Mouse (Mus musculus): ENCODE results near the gene Med27. TPM values are rescaled to one million over a fixed set of nuclear protein-coding genes. Genes with fewer than 3 reads are reported as not detected.
"Not testable (repeated sequence)": the region's sequence is repeated elsewhere in the genome, so short reads cannot be mapped to it uniquely, and the experiment has no call there.

The Med27 gene
- polyA plus RNA-seq, 1 experiment from 2014 or later: 53.7 TPM

DNA sequence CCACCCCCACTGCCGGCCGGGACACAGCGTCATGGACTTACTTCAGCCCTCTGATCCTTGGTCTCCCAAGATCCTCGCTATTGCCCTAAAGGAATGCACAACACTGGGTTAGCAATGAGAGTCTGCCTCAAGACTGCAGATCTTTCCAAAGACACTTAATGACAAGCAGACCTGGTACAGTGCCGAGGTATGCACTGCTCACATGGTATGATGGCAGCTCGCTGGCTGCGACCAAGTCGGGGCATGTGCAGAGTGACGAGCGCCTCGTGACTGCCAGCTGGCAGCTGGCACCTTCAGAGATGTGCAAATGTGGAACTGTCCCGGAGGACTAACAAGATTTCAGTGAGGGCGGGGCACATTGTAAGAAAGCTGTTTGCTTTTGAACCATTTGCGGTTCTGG, 179.6 kb downstream of the Med27 start:
- no peaks in the 10 kb centered on the region for H3K27me3 ChIP-seq
- H3K4me1 ChIP-seq: peaks cover 16% of the 10 kb centered on the region
- H3K9ac ChIP-seq: no peak overlapping the region
- no peaks in the 10 kb centered on the region for H3K36me3 ChIP-seq
- no peak overlapping the region for H3K4me2 ChIP-seq (replicated peaks)
- H3K4me3 ChIP-seq: no peak overlapping the region
- 57% methylated on average over 14 of the region's 14 CpGs for WGBS
- no peak overlapping the region for H3K27ac ChIP-seq
- no peak for ATAC-seq (ENCODE audit: insufficient number of reproducible peaks, insufficient read depth, low FRiP score, low TSS enrichment)
- no peaks in the 10 kb centered on the region for H3K9me3 ChIP-seq

DNA sequence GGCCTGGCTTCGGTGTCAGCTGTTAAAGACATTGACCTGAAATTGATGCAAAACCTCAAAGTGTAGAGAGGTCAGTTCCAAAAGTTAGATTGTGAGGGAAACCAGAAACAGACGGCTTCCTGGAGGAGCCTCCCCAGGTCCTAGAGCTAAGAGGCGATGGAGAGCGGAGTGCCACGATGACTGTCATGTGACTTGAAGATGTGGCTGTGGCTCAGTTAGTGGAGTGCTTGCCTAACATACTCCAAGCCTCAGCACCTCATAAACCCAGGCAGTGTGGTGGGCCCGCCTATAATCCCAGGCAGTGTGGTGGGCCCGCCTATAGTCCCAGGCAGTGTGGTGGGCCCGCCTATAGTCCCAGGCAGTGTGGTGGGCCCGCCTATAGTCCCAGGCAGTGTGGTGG, 180.9 kb downstream of the Med27 start:
- WGBS: 83% methylated on average over 6 of the region's 9 CpGs
- peaks cover 16% of the 10 kb centered on the region for H3K4me1 ChIP-seq
- H3K9me3 ChIP-seq; H3K27me3 ChIP-seq; H3K36me3 ChIP-seq; H3K9ac ChIP-seq; ATAC-seq (ENCODE audit: insufficient number of reproducible peaks, insufficient read depth, low FRiP score, low TSS enrichment); H3K4me3 ChIP-seq; H3K4me2 ChIP-seq (replicated peaks); H3K27ac ChIP-seq: not testable (repeated sequence)

DNA sequence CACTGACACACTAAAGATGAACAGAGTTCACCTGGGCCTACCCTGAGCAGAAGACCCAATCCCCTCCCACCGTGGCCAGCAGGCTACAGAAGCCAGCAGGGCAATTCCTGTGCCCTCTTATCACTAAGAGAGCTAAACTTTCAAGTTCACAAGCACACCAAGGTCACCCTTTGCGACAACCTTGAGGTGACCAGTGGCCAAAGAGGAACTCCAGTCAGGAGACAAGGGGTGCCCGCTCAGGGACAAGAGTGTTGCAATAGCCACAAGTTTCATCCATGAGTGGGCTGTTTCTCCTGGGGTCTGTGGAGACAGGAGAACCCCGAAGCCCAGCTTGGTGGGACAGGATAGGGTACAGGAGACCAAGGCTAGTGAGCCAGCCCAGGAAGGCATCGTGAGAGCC, 182.2 kb downstream of the Med27 start:
- H3K9me3 ChIP-seq: no peaks in the 10 kb centered on the region
- no peak overlapping the region for H3K4me2 ChIP-seq (replicated peaks)
- H3K27ac ChIP-seq: no peak overlapping the region
- no peak for ATAC-seq (ENCODE audit: insufficient number of reproducible peaks, insufficient read depth, low FRiP score, low TSS enrichment)
- H3K27me3 ChIP-seq: no peaks in the 10 kb centered on the region
- no peak overlapping the region for H3K4me3 ChIP-seq
- H3K36me3 ChIP-seq: no peaks in the 10 kb centered on the region
- peaks cover 16% of the 10 kb centered on the region for H3K4me1 ChIP-seq
- 88% methylated on average over 5 of the region's 5 CpGs for WGBS
- no peak overlapping the region for H3K9ac ChIP-seq

DNA sequence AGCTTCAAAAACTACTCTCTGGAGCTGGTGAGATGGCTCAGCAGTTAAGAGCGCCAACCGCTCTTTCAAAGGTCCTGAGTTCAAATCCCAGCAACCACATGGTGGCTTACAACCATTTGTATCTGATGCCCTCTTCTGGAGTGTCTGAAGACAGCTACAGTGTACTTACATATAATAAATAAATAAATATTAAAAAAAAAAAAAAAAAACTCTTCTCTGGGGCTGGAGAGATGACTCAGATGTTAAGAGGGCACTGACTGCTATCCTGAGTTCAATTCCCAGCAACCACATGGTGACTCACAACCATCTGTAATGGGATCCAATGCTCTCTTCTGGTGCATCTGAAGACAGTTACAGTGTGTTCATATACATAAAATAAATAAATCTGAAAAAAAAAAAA, 183.2 kb downstream of the Med27 start:
- H3K4me3 ChIP-seq; H3K9ac ChIP-seq; H3K9me3 ChIP-seq; H3K4me2 ChIP-seq (replicated peaks); H3K27ac ChIP-seq; H3K36me3 ChIP-seq; H3K27me3 ChIP-seq; ATAC-seq (ENCODE audit: insufficient number of reproducible peaks, insufficient read depth, low FRiP score, low TSS enrichment): not testable (repeated sequence)
- peaks cover 15% of the 10 kb centered on the region for H3K4me1 ChIP-seq
- 95% methylated on average over 2 of the region's 2 CpGs for WGBS

DNA sequence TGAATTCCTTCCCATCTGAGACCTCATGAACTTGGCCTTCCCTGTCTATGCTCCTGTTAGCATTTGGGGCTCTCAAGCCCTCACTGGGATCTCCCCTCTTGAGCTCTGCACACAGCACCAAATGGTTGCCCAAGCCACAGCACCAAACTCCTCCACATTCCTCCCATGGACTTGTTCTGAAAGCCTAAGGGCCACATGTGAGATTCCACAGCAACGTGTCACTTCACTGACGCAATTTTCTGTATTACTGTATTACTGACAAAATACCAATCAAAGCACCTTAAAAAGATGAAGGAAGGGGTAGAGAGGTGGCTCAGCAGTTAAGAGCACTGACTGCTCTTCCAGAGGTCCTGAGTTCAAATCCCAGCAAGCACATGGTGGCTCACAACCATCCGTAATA, 185.6 kb downstream of the Med27 start:
- Histone ChIP-seq H3K27me3 (no peaks in the 10 kb centered on the region), H3K4me1 (no peaks in the 10 kb centered on the region), H3K27ac (no peak overlapping the region), H3K4me2 (replicated peaks) (no peak overlapping the region), H3K4me3 (no peak overlapping the region), H3K9ac (no peak overlapping the region), H3K9me3 (no peaks in the 10 kb centered on the region), H3K36me3 (no peaks in the 10 kb centered on the region)
- no peak for ATAC-seq (ENCODE audit: insufficient number of reproducible peaks, insufficient read depth, low FRiP score, low TSS enrichment)
- WGBS: 93% methylated on average over 3 of the region's 3 CpGs

DNA sequence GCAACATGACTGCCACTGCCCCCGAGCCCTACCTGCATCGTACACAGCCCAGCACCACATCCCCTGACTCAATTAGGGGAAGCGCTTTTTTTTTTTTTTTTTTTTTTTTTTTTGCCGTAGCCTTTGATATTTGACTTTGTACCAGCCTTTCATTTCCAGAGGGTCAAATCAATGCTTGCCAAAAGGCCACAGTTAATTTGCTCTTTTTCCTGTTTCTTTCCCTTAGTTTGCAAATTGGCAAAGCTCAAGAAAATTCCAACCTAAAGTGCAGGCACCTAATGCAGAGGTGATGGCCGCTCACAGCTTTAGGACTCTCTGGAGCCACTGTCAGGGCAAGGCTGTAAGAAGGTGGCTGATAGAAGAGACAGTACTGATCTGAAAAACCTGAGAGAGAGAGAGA, 186.3 kb downstream of the Med27 start:
- H3K9ac ChIP-seq: no peak overlapping the region
- H3K27ac ChIP-seq: no peak overlapping the region
- H3K4me2 ChIP-seq (replicated peaks): no peak overlapping the region
- no peak overlapping the region for H3K4me3 ChIP-seq
- H3K4me1 ChIP-seq: no peaks in the 10 kb centered on the region
- H3K36me3 ChIP-seq: no peaks in the 10 kb centered on the region
- no peaks in the 10 kb centered on the region for H3K9me3 ChIP-seq
- no peak for ATAC-seq (ENCODE audit: insufficient number of reproducible peaks, insufficient read depth, low FRiP score, low TSS enrichment)
- no peaks in the 10 kb centered on the region for H3K27me3 ChIP-seq
- WGBS: 70% methylated on average over 5 of the region's 5 CpGs

DNA sequence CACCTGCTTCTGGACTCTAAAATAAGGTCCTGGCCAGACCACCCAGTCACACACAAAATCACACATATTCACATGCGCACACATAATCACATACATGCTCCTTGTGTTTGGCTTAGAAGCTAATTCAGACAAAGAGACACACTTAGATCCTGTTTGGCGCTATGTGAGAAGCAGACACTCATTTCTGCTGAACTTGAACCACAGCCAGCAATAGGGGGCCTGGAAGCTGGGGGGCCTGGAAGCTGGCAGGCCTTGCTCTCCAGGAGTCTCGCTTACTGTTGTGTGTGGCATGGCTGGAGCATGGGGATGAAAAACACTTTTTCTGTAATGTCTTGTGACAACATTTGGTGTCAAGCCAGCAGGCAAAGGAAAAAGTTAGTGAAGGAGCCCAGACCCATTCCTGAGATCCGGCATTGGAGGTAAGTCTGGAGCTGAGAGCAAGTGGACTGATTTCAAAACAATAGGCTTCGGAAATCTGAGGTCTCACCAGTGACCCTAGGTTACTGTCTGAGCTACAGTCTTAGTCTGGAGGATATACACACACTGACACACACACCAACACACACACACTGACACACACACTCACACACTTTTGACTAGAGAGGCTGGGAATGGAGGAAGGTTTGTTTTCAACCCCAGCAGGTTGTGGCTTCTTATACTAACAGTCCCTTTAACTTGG, 189.1 kb downstream of the Med27 start:
- Histone ChIP-seq H3K27me3 (no peaks in the 10 kb centered on the region), H3K4me2 (replicated peaks) (no peak overlapping the region), H3K4me3 (no peak overlapping the region), H3K9ac (no peak overlapping the region), H3K4me1 (no peaks in the 10 kb centered on the region), H3K36me3 (no peaks in the 10 kb centered on the region), H3K9me3 (no peaks in the 10 kb centered on the region), H3K27ac (peak overlapping the region; percentile 17; the same call in 1 of the 2 replicates)
- no peak for ATAC-seq (ENCODE audit: insufficient number of reproducible peaks, insufficient read depth, low FRiP score, low TSS enrichment)
- 77% methylated on average over 5 of the region's 5 CpGs for WGBS

DNA sequence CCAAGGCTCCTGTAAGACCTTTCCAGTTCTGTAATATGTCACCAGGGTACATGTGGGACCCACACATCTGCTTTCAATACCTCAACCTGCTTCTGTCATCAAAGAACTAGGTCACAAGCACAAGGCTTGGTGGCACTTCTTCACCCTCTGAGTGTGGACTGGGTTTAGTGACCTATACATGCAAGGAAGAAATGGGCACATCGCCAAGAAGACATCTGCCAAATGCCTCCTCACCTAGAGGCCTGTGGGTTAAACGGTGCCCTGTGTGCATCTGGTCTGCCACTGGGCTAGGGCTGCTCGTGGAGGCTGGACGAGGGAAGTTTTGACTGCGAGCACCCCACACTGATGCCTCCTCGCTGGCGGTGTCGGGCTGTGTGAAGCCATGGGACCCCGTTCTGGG, 189.9 kb downstream of the Med27 start:
- H3K9me3 ChIP-seq: no peaks in the 10 kb centered on the region
- H3K36me3 ChIP-seq: no peaks in the 10 kb centered on the region
- no peaks in the 10 kb centered on the region for H3K4me1 ChIP-seq
- no peak overlapping the region for H3K9ac ChIP-seq
- ATAC-seq (ENCODE audit: insufficient number of reproducible peaks, insufficient read depth, low FRiP score, low TSS enrichment): no peak
- 86% methylated on average over 9 of the region's 9 CpGs for WGBS
- no peaks in the 10 kb centered on the region for H3K27me3 ChIP-seq
- H3K27ac ChIP-seq: no peak overlapping the region
- no peak overlapping the region for H3K4me2 ChIP-seq (replicated peaks)
- H3K4me3 ChIP-seq: no peak overlapping the region

DNA sequence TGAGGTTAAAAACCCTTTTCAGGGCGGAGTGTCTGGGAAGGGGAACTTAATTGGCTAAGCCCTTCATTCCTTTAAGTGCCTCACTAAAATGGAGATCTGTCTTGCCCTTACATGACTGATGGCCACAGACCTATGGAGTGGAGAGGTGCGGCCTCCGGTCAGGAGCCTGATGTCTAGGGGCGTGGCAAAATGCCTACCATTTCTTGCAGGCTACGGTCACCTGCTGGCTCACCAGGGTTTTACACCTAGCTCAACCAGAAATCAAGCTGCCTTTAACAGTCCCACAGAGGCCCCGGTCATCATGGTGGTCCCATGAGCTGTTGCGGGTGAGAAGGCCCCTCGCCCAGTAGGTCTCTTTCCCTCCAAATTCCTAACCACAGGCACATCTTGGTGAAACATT, 190.7 kb downstream of the Med27 start:
- Histone ChIP-seq H3K4me1 (no peaks in the 10 kb centered on the region), H3K4me2 (replicated peaks) (no peak overlapping the region), H3K9me3 (no peaks in the 10 kb centered on the region), H3K4me3 (no peak overlapping the region), H3K27me3 (no peaks in the 10 kb centered on the region), H3K9ac (no peak overlapping the region), H3K36me3 (no peaks in the 10 kb centered on the region), H3K27ac (no peak overlapping the region)
- ATAC-seq (ENCODE audit: insufficient number of reproducible peaks, insufficient read depth, low FRiP score, low TSS enrichment): no peak
- WGBS: 83% methylated on average over 8 of the region's 8 CpGs

DNA sequence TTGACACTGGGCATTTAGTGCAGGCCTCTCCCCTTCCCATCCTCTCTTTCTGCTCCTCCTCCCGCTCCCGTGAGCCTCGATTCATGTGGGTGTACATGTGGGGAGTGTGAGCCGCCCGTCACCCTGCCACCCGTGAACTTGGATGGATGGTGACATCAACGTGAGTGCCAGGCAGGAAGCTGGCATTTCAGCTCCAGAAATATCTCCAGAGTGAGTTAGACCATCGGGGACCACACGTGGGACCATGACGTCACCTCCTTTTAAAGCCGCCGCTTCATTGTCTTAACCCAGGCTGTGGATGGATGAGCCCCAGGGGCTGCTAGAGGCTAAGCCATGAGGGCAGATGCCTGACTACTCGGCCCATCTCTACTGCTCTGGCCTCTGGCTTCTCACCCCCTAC, 195.4 kb downstream of the Med27 start:
- no peak overlapping the region for H3K27ac ChIP-seq
- H3K27me3 ChIP-seq: no peaks in the 10 kb centered on the region
- WGBS: 82% methylated on average over 13 of the region's 13 CpGs
- no peak overlapping the region for H3K4me2 ChIP-seq (replicated peaks)
- no peaks in the 10 kb centered on the region for H3K36me3 ChIP-seq
- H3K9me3 ChIP-seq: no peaks in the 10 kb centered on the region
- no peak for ATAC-seq (ENCODE audit: insufficient number of reproducible peaks, insufficient read depth, low FRiP score, low TSS enrichment)
- no peak overlapping the region for H3K4me3 ChIP-seq
- H3K4me1 ChIP-seq: 0 out of 2 replicates have a peak, but pooled peaks cover 3% of the 10 kb centered on the region
- H3K9ac ChIP-seq: no peak overlapping the region

DNA sequence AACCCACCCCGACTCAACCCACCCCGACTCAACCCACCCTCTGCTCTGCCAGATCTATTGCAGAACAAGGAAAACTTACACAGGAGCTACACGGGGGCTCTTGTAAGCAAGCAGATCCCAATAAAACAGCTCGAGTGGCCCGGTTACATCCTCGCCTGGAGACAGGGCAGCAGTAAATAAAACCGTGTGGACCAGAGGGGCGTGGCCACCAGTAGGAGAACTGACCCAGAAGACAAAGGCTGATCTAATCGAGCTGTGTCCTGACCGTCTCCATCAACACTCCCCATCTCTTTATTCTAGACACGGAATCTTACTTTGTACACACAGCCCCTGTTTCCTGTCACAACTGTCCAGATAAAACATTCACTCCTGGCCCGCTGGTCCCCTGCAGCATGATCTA, 200.0 kb downstream of the Med27 start:
- ATAC-seq (ENCODE audit: insufficient number of reproducible peaks, insufficient read depth, low FRiP score, low TSS enrichment): no peak
- peak overlapping the region; percentile 11; the same call in 1 of the 2 replicates for H3K4me2 ChIP-seq (replicated peaks)

DNA sequence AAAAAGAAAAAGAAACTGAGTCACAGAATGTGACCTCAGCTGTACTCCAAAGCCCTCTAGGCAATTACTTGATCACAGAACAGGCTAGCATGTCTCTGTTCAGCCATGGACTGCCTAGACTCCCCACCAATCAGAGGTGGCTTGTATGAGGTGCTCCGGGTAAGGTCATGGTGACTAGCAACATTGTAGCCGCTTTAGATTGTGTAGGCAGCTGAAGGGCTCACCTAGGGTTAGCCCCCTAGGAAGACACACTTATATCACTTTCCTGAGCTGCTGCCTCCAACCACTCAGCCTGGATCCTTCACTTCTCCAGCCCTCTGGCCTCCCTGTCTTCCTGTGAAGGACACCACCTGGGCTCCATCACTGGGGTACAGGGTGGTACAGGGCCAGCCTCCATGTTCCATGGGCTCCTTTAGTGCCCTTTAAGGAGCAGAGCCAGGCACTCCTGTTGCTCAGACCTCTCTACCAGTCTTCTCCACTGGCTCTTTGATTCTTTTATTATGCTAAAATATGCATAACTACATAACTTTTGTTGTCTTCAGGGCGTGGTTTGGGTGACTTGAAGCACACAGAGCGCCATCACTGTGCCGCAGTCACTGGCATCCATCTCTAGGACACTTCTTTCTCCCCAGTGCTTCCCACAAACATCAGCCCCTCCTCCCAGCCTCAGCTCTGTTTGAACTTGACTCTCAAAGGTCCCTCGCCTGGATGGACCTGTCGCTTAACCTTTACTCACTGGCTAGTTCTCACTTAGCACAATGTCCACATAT, 205.4 kb downstream of the Med27 start:
- no peak overlapping the region for H3K4me3 ChIP-seq
- H3K27ac ChIP-seq: no peak overlapping the region
- H3K9me3 ChIP-seq: no peaks in the 10 kb centered on the region
- no peak overlapping the region for H3K9ac ChIP-seq
- 79% methylated on average over 7 of the region's 7 CpGs for WGBS
- no peak overlapping the region for H3K4me2 ChIP-seq (replicated peaks)
- no peak for ATAC-seq (ENCODE audit: insufficient number of reproducible peaks, insufficient read depth, low FRiP score, low TSS enrichment)
- no peaks in the 10 kb centered on the region for H3K36me3 ChIP-seq
- no peaks in the 10 kb centered on the region for H3K4me1 ChIP-seq
- H3K27me3 ChIP-seq: no peaks in the 10 kb centered on the region

More for the DNA sequence above, 200.0 kb downstream of the Med27 start:
- Histone ChIP-seq H3K9ac (no peak overlapping the region), H3K4me1 (0 out of 2 replicates have a peak, but pooled peaks cover 3% of the 10 kb centered on the region), H3K9me3 (no peaks in the 10 kb centered on the region), H3K4me3 (no peak overlapping the region), H3K27ac (no peak overlapping the region), H3K36me3 (no peaks in the 10 kb centered on the region), H3K27me3 (no peaks in the 10 kb centered on the region)
- 27% methylated on average over 12 of the region's 12 CpGs for WGBS
